Mouse (Mus musculus) midbrain, postnatal 0 days (tissue): ENCODE measurements at regions not wholly inside any gene's neighbourhood (a gene's known extent, or its start where the extent isn't known, plus 50 kb on each side); places are given as distances from the start of the nearest gene placed in this dataset.

Source experiments
- ATAC-seq: fragments of 200-750 bp; cut with Nextera tagmentation; 2 replicates; pipeline ENCODE4 v1.8.0; 2017; ENCODE audit warnings: moderate number of reproducible peaks, mild to moderate bottlenecking, moderate TSS enrichment, moderate library complexity; ENCODE audit not compliant: low FRiP score
- DNase-seq: peaks from one replicate; pipeline ENCODE4 v3.0.0-alpha.2; 2015; ENCODE audit warnings: low spot score
- H3K27ac ChIP-seq: fragments of 300-500 bp; sonication (generic); 2 replicates; pipeline ENCODE4 v1.5.1; 2014; ENCODE audit warnings: low read depth, mild to moderate bottlenecking, low read length, mixed read lengths
- H3K27me3 ChIP-seq: fragments of 300-500 bp; sonication (generic); 2 replicates; pipeline ENCODE4 v1.6.1; 2014; ENCODE audit warnings: low read length, control low read depth, mixed read lengths; ENCODE audit not compliant: insufficient read depth
- H3K36me3 ChIP-seq: fragments of 300-500 bp; sonication (generic); 2 replicates; pipeline ENCODE4 v1.6.1; 2014; ENCODE audit warnings: low read length, control low read depth, mixed read lengths; ENCODE audit not compliant: insufficient read depth
- H3K4me1 ChIP-seq: fragments of 300-500 bp; sonication (generic); 2 replicates; pipeline ENCODE4 v1.6.1; 2014; ENCODE audit warnings: mild to moderate bottlenecking, control low read depth, antibody characterized with exemption, low read length, mixed read lengths; ENCODE audit not compliant: insufficient read depth
- H3K4me2 ChIP-seq: fragments of 300-500 bp; sonication (generic); 2 replicates; pipeline ENCODE4 v1.6.1; 2014; ENCODE audit warnings: low read depth, mild to moderate bottlenecking, low read length, mixed read lengths; ENCODE audit not compliant: poor library complexity, severe bottlenecking
- H3K4me3 ChIP-seq: fragments of 300-500 bp; sonication (generic); 2 replicates; pipeline ENCODE4 v1.5.1; 2014; ENCODE audit warnings: low read depth, mild to moderate bottlenecking, low read length, moderate library complexity
- H3K9ac ChIP-seq: fragments of 300-500 bp; sonication (generic); replicated peaks from 2 replicates; pipeline ENCODE4 v1.6.1; 2014; ENCODE audit warnings: mild to moderate bottlenecking, low read length, moderate library complexity, mixed read lengths; ENCODE audit not compliant: poor library complexity, severe bottlenecking
- H3K9me3 ChIP-seq: fragments of 300-500 bp; sonication (generic); 2 replicates; pipeline ENCODE4 v1.6.1; 2016; ENCODE audit warnings: low read length, control low read depth
- CTCF ChIP-seq: IDR thresholded peaks from 2 replicates; pipeline ENCODE4 v1.5.1; 2016; ENCODE audit warnings: antibody characterized with exemption, mild to moderate bottlenecking
- WGBS: fragments of 180-500 bp; shearing (Covaris S2); extraction: QIAGEN DNeasy Blood & Tissue Kit; methylation state at CpG from one replicate; pipeline ENCODE4 v1.1.7; 2014; 5-methylcytosine and 5-hydroxymethylcytosine counted together

GRCm38 (mm10) chr2:116444163-116444562 is 378.5 kb upstream of the Meis2 start:
- no peak for TF ChIP-seq CTCF
- no peak for DNase-seq

GRCm38 (mm10) chr2:116440252-116440651 is 374.6 kb upstream of the Meis2 start:
- 20% methylated on average over 2 of the region's 2 CpGs for WGBS
- no peaks in the 10 kb centered on the region for H3K27me3 ChIP-seq
- no peak for ATAC-seq
- no peak overlapping the region for H3K4me2 ChIP-seq
- H3K9ac ChIP-seq, result no peak overlapping the region
- peak; percentile 8 for DNase-seq
- no peak for TF ChIP-seq CTCF
- no peak overlapping the region for H3K4me3 ChIP-seq
- no peaks in the 10 kb centered on the region for H3K9me3 ChIP-seq
- H3K36me3 ChIP-seq, result no peaks in the 10 kb centered on the region
- no peaks in the 10 kb centered on the region for H3K4me1 ChIP-seq
- H3K27ac ChIP-seq, result no peak overlapping the region

More at GRCm38 (mm10) chr2:116444163-116444562, 378.5 kb upstream of the Meis2 start:
- Histone ChIP-seq H3K9ac (no peak overlapping the region), H3K9me3 (no peaks in the 10 kb centered on the region), H3K27ac (no peak overlapping the region), H3K36me3 (no peaks in the 10 kb centered on the region), H3K4me1 (no peaks in the 10 kb centered on the region), H3K4me3 (no peak overlapping the region), H3K27me3 (no peaks in the 10 kb centered on the region), H3K4me2 (no peak overlapping the region)
- no peak for ATAC-seq

GRCm38 (mm10) chr2:116433481-116433880 is 367.8 kb upstream of the Meis2 start:
- H3K4me2 ChIP-seq, result no peak overlapping the region
- H3K36me3 ChIP-seq, result no peaks in the 10 kb centered on the region
- H3K27ac ChIP-seq, result no peak overlapping the region
- no peaks in the 10 kb centered on the region for H3K9me3 ChIP-seq
- no peak for TF ChIP-seq CTCF
- no peaks in the 10 kb centered on the region for H3K4me1 ChIP-seq
- ATAC-seq (no peak), DNase-seq (peak; percentile 10)
- no peaks in the 10 kb centered on the region for H3K27me3 ChIP-seq
- H3K9ac ChIP-seq, result no peak overlapping the region
- no peak overlapping the region for H3K4me3 ChIP-seq

GRCm38 (mm10) chr2:116424131-116424530 is 358.5 kb upstream of the Meis2 start:
- Histone ChIP-seq H3K27ac (no peak overlapping the region), H3K4me2 (no peak overlapping the region), H3K27me3 (no peaks in the 10 kb centered on the region), H3K4me3 (no peak overlapping the region), H3K4me1 (no peaks in the 10 kb centered on the region), H3K36me3 (no peaks in the 10 kb centered on the region), H3K9ac (no peak overlapping the region), H3K9me3 (no peaks in the 10 kb centered on the region)
- ATAC-seq, result no peak
- DNase-seq, result no peak
- no peak for TF ChIP-seq CTCF
- 94% methylated on average over 8 of the region's 8 CpGs for WGBS

- H3K9ac ChIP-seq, result no peak overlapping the region
- TF ChIP-seq CTCF, result no peak
- H3K4me2 ChIP-seq, result no peak overlapping the region
- H3K4me3 ChIP-seq, result no peak overlapping the region
- no peaks in the 10 kb centered on the region for H3K36me3 ChIP-seq
- no peaks in the 10 kb centered on the region for H3K4me1 ChIP-seq
- H3K27ac ChIP-seq, result no peak overlapping the region
- WGBS, result 78% methylated on average over 13 of the region's 13 CpGs
- ATAC-seq, result no peak
- no peaks in the 10 kb centered on the region for H3K27me3 ChIP-seq
- DNase-seq, result no peak
- no peaks in the 10 kb centered on the region for H3K9me3 ChIP-seq
Observed at GRCm38 (mm10) chr2:116417428-116418195, 352.0 kb upstream of the Meis2 start.

GRCm38 (mm10) chr2:116415742-116416141 is 350.1 kb upstream of the Meis2 start:
- H3K27ac ChIP-seq, result no peak overlapping the region
- no peaks in the 10 kb centered on the region for H3K4me1 ChIP-seq
- no peak overlapping the region for H3K4me2 ChIP-seq
- no peak for ATAC-seq
- 24% methylated on average over 1 of the region's 1 CpGs for WGBS
- H3K9me3 ChIP-seq, result no peaks in the 10 kb centered on the region
- H3K4me3 ChIP-seq, result no peak overlapping the region
- no peak for DNase-seq
- no peak overlapping the region for H3K9ac ChIP-seq
- H3K36me3 ChIP-seq, result no peaks in the 10 kb centered on the region
- H3K27me3 ChIP-seq, result no peaks in the 10 kb centered on the region
- no peak for TF ChIP-seq CTCF
